Mouse (Mus musculus): ENCODE data around the gene Suclg2. TPM values are rescaled to one million over a fixed set of nuclear protein-coding genes. Genes with fewer than 3 reads are reported as not detected.

Gene Suclg2
- polyA plus RNA-seq, 1 experiment = 126 TPM

DNA sequence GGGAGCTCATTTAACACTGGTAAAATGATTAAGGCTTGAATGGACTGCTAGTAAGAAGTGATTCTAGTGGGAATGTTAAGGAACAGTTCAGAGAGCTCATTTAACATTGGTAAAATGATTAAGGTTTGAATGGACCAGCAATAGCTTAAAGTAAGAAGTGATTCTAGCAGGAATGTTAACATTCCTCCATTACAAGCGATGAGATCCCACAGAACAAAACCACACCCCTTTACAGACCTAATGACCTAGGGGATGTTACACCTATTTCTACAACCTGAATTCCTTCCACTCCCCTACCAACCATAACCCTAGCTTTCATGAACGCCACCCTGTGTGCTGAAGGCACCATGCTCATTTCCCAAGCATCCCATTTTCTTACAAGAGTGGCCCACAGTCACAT is 81.2 kb downstream of the Suclg2 start:
- TF ChIP-seq CTCF (conservative IDR thresholded peaks at IDR 0.05; ENCODE audit: insufficient read depth, insufficient read length, low read depth, low read length) = no peak
- TF ChIP-seq POLR2A (IDR thresholded peaks at IDR 0.05; ENCODE audit: low read depth, low read length) = no peak
- WGBS = 97% methylated on average over 2 of the region's 2 CpGs
- no peaks in the 10 kb centered on the region for H3K36me3 ChIP-seq (ENCODE audit: control insufficient read depth, insufficient read depth, low read length)
- no peak overlapping the region for H3K27ac ChIP-seq (ENCODE audit: insufficient read depth, low read depth, low read length)
- DNase-seq = no peak
- 0 out of 2 replicates have a peak, but pooled peaks cover 4% of the 10 kb centered on the region for H3K4me1 ChIP-seq (ENCODE audit: control insufficient read depth, insufficient read depth, low read length)
- no peaks in the 10 kb centered on the region for H3K27me3 ChIP-seq (replicated peaks; ENCODE audit: control insufficient read depth, insufficient read depth, low read length)
- H3K4me3 ChIP-seq (ENCODE audit: insufficient read depth, low read depth, low read length) = no peak overlapping the region

DNA sequence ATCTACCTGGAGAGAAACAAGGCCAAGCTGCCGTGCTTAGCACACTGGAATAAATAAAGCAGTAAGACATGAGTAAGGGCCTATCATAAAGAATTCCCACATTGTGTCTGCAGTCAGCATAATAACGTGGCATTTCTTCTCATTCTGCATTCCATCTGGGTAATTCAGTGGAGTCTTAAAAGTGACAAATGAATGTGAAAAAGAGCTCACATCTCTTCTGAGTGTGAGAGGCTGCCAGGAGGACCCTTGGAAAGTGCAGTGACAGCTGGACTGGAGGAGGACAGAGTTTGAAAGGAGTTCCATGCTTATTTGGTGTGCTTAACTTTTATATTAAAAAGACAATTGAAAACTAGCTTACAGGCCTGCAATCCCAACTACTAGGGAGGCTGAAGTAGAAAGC is 83.2 kb downstream of the Suclg2 start:
- DNase-seq = no peak
- WGBS = 58% methylated on average over 2 of the region's 2 CpGs
- Histone ChIP-seq H3K27ac (ENCODE audit: insufficient read depth, low read depth, low read length) (no peak overlapping the region), H3K36me3 (ENCODE audit: control insufficient read depth, insufficient read depth, low read length) (no peaks in the 10 kb centered on the region), H3K4me1 (ENCODE audit: control insufficient read depth, insufficient read depth, low read length) (0 out of 2 replicates have a peak, but pooled peaks cover 4% of the 10 kb centered on the region), H3K4me3 (ENCODE audit: insufficient read depth, low read depth, low read length) (no peak overlapping the region), H3K27me3 (replicated peaks; ENCODE audit: control insufficient read depth, insufficient read depth, low read length) (no peaks in the 10 kb centered on the region)
- TF ChIP-seq POLR2A (IDR thresholded peaks at IDR 0.05; ENCODE audit: low read depth, low read length) (no peak), CTCF (conservative IDR thresholded peaks at IDR 0.05; ENCODE audit: insufficient read depth, insufficient read length, low read depth, low read length) (no peak)

- WGBS = 87% methylated on average over 7 of the region's 7 CpGs
- TF ChIP-seq POLR2A (IDR thresholded peaks at IDR 0.05; ENCODE audit: low read depth, low read length) = no peak
- TF ChIP-seq CTCF (conservative IDR thresholded peaks at IDR 0.05; ENCODE audit: insufficient read depth, insufficient read length, low read depth, low read length) = no peak
- no peaks in the 10 kb centered on the region for H3K27me3 ChIP-seq (replicated peaks; ENCODE audit: control insufficient read depth, insufficient read depth, low read length)
- H3K4me1 ChIP-seq (ENCODE audit: control insufficient read depth, insufficient read depth, low read length) = no peaks in the 10 kb centered on the region
- no peak overlapping the region for H3K27ac ChIP-seq (ENCODE audit: insufficient read depth, low read depth, low read length)
- DNase-seq = no peak
- no peaks in the 10 kb centered on the region for H3K36me3 ChIP-seq (ENCODE audit: control insufficient read depth, insufficient read depth, low read length)
- H3K4me3 ChIP-seq (ENCODE audit: insufficient read depth, low read depth, low read length) = no peak overlapping the region
These were observed 89.5 kb downstream of the Suclg2 start for GRCm38 (mm10) chr6:95629071-95629470.

DNA sequence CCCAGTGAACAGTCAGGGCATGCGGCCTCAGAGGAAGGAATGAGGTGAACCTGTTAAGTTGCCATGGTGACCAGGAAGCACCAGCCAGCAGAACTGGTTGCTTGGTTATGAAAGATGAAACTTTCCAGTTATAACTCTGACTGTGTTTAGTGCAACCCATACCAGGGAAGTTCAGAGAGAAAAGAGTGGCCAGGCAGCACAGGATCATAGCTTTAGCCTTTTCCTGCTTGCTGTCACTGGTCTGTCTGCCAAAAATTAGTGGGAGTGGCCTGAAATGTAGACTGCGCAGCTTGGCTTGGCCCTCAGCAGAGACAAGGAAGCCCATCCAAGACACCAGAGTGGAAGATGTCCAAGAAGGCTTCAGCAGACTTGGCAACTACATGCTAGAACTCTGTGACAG is 96.8 kb downstream of the Suclg2 start:
- Histone ChIP-seq H3K36me3 (ENCODE audit: control insufficient read depth, insufficient read depth, low read length) (no peaks in the 10 kb centered on the region), H3K27me3 (replicated peaks; ENCODE audit: control insufficient read depth, insufficient read depth, low read length) (no peaks in the 10 kb centered on the region), H3K4me3 (ENCODE audit: insufficient read depth, low read depth, low read length) (no peak overlapping the region), H3K27ac (ENCODE audit: insufficient read depth, low read depth, low read length) (no peak overlapping the region), H3K4me1 (ENCODE audit: control insufficient read depth, insufficient read depth, low read length) (peaks cover 4% of the 10 kb centered on the region; the same call in 1 of the 2 replicates)
- WGBS = 56% methylated on average over 2 of the region's 2 CpGs
- no peak for TF ChIP-seq CTCF (conservative IDR thresholded peaks at IDR 0.05; ENCODE audit: insufficient read depth, insufficient read length, low read depth, low read length)
- TF ChIP-seq POLR2A (IDR thresholded peaks at IDR 0.05; ENCODE audit: low read depth, low read length) = no peak
- peak; percentile 66 for DNase-seq

DNA sequence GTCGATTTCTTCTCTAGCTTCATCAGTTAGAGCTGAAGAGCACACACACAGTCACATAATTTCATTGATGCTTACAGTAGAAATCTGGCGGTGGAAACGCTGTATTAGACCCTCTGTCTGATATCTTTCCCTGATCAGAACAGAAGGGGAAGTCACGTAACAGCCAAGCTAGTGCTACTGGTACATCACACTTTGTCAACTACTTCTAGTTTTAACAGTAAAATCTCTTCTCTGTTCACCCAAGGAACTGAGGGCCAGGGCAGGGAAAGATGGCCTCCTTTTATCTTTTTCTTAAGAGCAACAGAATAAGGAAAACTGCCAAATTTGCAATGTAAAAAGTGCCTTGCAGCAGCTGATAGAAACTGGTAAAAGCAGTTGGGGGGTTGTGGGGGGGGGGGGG is 97.8 kb downstream of the Suclg2 start:
- TF ChIP-seq POLR2A (IDR thresholded peaks at IDR 0.05; ENCODE audit: low read depth, low read length) = no peak
- TF ChIP-seq CTCF (conservative IDR thresholded peaks at IDR 0.05; ENCODE audit: insufficient read depth, insufficient read length, low read depth, low read length) = no peak
- no peak for DNase-seq
- no peak overlapping the region for H3K27ac ChIP-seq (ENCODE audit: insufficient read depth, low read depth, low read length)
- H3K4me1 ChIP-seq (ENCODE audit: control insufficient read depth, insufficient read depth, low read length) = peaks cover 4% of the 10 kb centered on the region; the same call in 1 of the 2 replicates
- 93% methylated on average over 4 of the region's 4 CpGs for WGBS
- no peak overlapping the region for H3K4me3 ChIP-seq (ENCODE audit: insufficient read depth, low read depth, low read length)
- H3K27me3 ChIP-seq (replicated peaks; ENCODE audit: control insufficient read depth, insufficient read depth, low read length) = no peaks in the 10 kb centered on the region
- no peaks in the 10 kb centered on the region for H3K36me3 ChIP-seq (ENCODE audit: control insufficient read depth, insufficient read depth, low read length)

DNA sequence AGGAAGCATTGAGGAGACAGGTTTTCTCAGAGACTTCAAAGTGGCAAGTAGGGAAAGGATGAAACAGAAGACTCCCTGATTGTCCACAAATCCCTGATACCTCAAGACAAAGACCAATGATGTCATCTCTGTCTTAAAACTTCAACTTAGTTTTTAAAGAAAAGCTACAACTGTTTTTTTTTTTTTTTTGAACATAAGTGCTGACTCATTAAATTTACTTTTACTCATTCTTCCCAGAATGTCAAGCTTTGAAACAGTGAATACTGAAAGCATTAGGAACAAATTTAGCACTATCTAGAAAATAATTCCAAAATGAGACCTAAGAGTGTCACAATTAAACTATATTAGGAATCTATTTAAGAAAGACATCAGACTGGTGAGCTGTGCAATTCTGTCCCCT is 98.8 kb downstream of the Suclg2 start:
- TF ChIP-seq POLR2A (IDR thresholded peaks at IDR 0.05; ENCODE audit: low read depth, low read length) = no peak
- TF ChIP-seq CTCF (conservative IDR thresholded peaks at IDR 0.05; ENCODE audit: insufficient read depth, insufficient read length, low read depth, low read length) = no peak

GRCm38 (mm10) chr6:95618434-95618833 is 100.2 kb downstream of the Suclg2 start:
- TF ChIP-seq CTCF (conservative IDR thresholded peaks at IDR 0.05; ENCODE audit: insufficient read depth, insufficient read length, low read depth, low read length) (no peak), POLR2A (IDR thresholded peaks at IDR 0.05; ENCODE audit: low read depth, low read length) (no peak)
- 98% methylated on average over 4 of the region's 4 CpGs for WGBS
- Histone ChIP-seq H3K27ac (ENCODE audit: insufficient read depth, low read depth, low read length) (no peak overlapping the region), H3K4me3 (ENCODE audit: insufficient read depth, low read depth, low read length) (no peak overlapping the region), H3K4me1 (ENCODE audit: control insufficient read depth, insufficient read depth, low read length) (peaks cover 4% of the 10 kb centered on the region; the same call in 1 of the 2 replicates), H3K36me3 (ENCODE audit: control insufficient read depth, insufficient read depth, low read length) (no peaks in the 10 kb centered on the region), H3K27me3 (replicated peaks; ENCODE audit: control insufficient read depth, insufficient read depth, low read length) (no peaks in the 10 kb centered on the region)
- no peak for DNase-seq

More for the DNA sequence above, 98.8 kb downstream of the Suclg2 start:
- Histone ChIP-seq H3K4me3 (ENCODE audit: insufficient read depth, low read depth, low read length) (no peak overlapping the region), H3K27ac (ENCODE audit: insufficient read depth, low read depth, low read length) (no peak overlapping the region), H3K27me3 (replicated peaks; ENCODE audit: control insufficient read depth, insufficient read depth, low read length) (no peaks in the 10 kb centered on the region), H3K4me1 (ENCODE audit: control insufficient read depth, insufficient read depth, low read length) (peaks cover 4% of the 10 kb centered on the region; the same call in 1 of the 2 replicates), H3K36me3 (ENCODE audit: control insufficient read depth, insufficient read depth, low read length) (no peaks in the 10 kb centered on the region)
- no peak for DNase-seq

All from kidney, adult 2 months (tissue).